Mouse (Mus musculus) testis, adult 2 months (tissue): ENCODE data around the gene Itpr1. TPM values are rescaled to one million over a fixed set of nuclear protein-coding genes. Genes with fewer than 3 reads are reported as not detected.

Experiments
- H3K27ac ChIP-seq: fragments of 200-500 bp; 2 replicates; pipeline ENCODE4 v1.5.1; 2012; ENCODE audit warnings: low read depth, low read length; ENCODE audit not compliant: control insufficient read depth, insufficient read depth
- H3K27me3 ChIP-seq: fragments of 200-500 bp; 2 replicates; pipeline ENCODE4 v1.6.1; 2012; ENCODE audit warnings: mild to moderate bottlenecking, low read length, moderate library complexity; ENCODE audit not compliant: control insufficient read depth, insufficient read depth
- H3K36me3 ChIP-seq: fragments of 200-500 bp; 2 replicates; pipeline ENCODE4 v1.6.1; 2012; ENCODE audit warnings: mild to moderate bottlenecking, low read length; ENCODE audit not compliant: control insufficient read depth, insufficient read depth
- H3K4me1 ChIP-seq: fragments of 200-500 bp; 2 replicates; pipeline ENCODE4 v1.6.1; 2012; ENCODE audit warnings: low read length; ENCODE audit not compliant: control insufficient read depth, insufficient read depth
- H3K4me3 ChIP-seq: fragments of 200-500 bp; 2 replicates; pipeline ENCODE4 v1.5.1; 2012; ENCODE audit warnings: low read depth, mild to moderate bottlenecking, low read length, moderate library complexity, mixed read lengths; ENCODE audit not compliant: control insufficient read depth
- CTCF ChIP-seq: fragments of 200-500 bp; IDR thresholded peaks from 2 replicates; pipeline ENCODE4 v1.5.1; 2012; ENCODE audit warnings: low read depth, mild to moderate bottlenecking, inconsistent platforms, low read length, moderate library complexity; ENCODE audit not compliant: control insufficient read depth, insufficient read depth, insufficient replicate concordance
- POLR2A ChIP-seq: fragments of 200-500 bp; IDR thresholded peaks from 2 replicates; pipeline ENCODE4 v1.6.1; 2012; ENCODE audit warnings: low read depth, mild to moderate bottlenecking, inconsistent platforms, low read length, moderate library complexity; ENCODE audit not compliant: control insufficient read depth
- polyA plus RNA-seq: library from polyadenylated mRNA; depleted of rRNA; stranded (reverse); fragments of >200 nt; gene quantifications from 2 replicates; pipeline ENCODE4 v1.2.3, GENCODE M21; 2012

Itpr1 gene
- polyA plus RNA-seq, 1 experiment = 7.3 TPM

DNA sequence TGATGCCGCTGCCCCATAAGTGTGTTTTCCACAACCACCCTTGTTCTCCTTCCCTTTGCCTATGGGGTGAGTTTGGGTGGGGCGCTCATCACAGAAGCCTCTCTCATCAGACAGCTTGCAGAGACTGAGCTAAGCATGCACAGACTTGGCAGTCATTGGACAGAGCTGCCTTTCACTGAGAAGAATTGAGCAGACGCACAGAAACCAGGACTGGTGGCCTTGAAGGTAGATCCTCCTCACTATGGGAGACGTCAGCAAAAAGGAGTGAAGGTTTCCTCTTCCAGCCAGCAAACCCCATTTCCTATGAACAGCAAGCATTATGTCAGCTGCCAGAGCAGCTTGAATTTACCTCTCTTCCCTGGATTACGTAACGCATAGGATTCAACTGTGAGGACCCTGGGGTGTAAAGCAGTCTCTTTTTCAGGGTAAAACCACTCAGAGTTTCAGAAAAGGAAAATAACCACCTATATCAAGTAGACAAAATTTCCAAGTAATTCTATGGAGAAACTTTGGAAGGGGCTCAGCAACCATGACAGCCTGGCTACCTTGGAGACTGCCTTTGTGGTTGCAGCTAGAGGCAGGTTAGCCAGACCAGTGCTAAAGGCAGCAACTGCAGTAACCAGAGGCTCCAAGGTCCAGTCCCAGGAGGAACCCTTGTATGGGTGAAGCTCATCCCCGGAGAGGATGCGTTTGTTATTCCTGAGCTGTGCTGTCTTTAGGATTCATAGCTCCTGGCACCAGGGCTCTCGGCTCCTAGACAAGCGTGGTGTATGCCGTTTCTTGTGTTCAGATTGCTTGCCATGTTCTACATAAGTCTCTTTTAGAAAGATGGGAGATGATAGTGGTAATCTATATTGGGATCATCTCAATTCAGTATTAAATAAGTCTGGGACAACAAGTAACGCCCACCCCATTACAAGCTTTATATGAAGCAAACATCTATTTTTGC, 91.0 kb downstream of the Itpr1 start:
- Histone ChIP-seq H3K27me3 (no peaks in the 10 kb centered on the region), H3K4me3 (no peak overlapping the region), H3K27ac (no peak overlapping the region; the same call in 1 of the 2 replicates), H3K4me1 (no peaks in the 10 kb centered on the region), H3K36me3 (no peaks in the 10 kb centered on the region)
- TF ChIP-seq POLR2A (no peak), CTCF (no peak)

GRCm38 (mm10) chr6:108305171-108305779, 92.4 kb downstream of the Itpr1 start:
- peak overlapping the region; percentile 51; the same call in 1 of the 2 replicates for H3K27ac ChIP-seq

GRCm38 (mm10) chr6:108306240-108306639, 93.3 kb downstream of the Itpr1 start:
- Histone ChIP-seq H3K36me3 (no peaks in the 10 kb centered on the region), H3K27me3 (no peaks in the 10 kb centered on the region), H3K4me1 (no peaks in the 10 kb centered on the region), H3K27ac (peak overlapping the region; percentile 76), H3K4me3 (no peak overlapping the region)
- no peak for TF ChIP-seq CTCF
- TF ChIP-seq POLR2A = no peak

More at GRCm38 (mm10) chr6:108305171-108305779, 92.4 kb downstream of the Itpr1 start:
- no peaks in the 10 kb centered on the region for H3K4me1 ChIP-seq
- TF ChIP-seq POLR2A (no peak), CTCF (no peak)
- H3K36me3 ChIP-seq = no peaks in the 10 kb centered on the region
- no peak overlapping the region for H3K4me3 ChIP-seq
- no peaks in the 10 kb centered on the region for H3K27me3 ChIP-seq

DNA sequence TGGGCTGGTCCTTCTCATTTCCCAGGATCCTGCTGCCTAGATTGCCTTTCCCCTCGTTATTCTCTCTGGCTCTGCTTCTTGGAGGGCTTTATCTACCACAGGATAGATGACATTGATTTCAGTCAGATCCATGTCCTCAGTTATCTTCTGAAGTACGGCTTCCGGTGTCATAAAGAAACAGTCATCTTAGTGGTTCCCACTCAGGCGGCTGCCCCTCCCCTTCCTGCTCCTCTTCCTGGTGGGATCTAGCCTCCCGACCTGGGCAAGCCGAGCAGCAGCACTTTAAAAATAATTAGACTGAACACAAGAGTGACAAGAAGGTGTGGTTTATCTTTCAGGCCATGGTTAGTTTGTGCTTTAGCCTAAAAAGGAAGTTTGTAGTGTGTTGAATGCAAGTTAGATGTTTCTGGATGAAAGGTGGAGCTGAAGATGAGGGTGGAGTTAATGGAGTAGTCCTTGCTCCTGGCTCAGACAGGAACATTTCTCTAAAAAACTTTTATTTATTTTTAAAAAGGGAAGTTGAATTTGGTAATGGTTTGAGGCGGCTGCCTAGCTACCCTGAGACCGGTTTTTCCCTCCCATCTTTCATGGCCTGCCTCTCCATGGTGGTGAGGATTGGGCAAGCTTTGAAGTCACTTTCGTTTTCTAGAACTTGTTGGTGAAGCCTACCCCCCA, 94.2 kb downstream of the Itpr1 start:
- Histone ChIP-seq H3K4me1 (no peaks in the 10 kb centered on the region), H3K27me3 (no peaks in the 10 kb centered on the region), H3K36me3 (no peaks in the 10 kb centered on the region), H3K27ac (peak overlapping the region; percentile 76; the same call in 1 of the 2 replicates), H3K4me3 (no peak overlapping the region)
- TF ChIP-seq POLR2A = no peak
- no peak for TF ChIP-seq CTCF

DNA sequence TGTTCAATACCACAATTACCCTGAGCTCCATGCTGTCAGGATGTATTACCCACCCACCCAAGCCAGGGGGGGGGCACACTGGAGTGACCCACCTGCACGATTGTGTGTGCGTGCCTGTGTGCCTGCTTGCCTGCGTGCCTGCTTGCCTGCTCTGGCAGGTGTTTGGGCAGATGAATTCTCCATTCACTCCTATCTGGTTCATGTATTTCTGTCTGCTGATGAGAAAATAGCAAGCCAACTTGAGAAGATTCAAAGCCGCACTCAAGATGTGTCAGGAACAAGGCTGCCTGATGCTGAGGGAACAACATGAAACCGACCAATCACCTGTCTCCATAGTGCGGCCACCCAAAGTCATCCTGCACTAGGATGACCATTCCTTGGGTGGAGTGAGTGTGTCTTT, 94.9 kb downstream of the Itpr1 start:
- Histone ChIP-seq H3K4me1 (no peaks in the 10 kb centered on the region), H3K36me3 (no peaks in the 10 kb centered on the region), H3K4me3 (no peak overlapping the region), H3K27me3 (no peaks in the 10 kb centered on the region), H3K27ac (no peak overlapping the region)
- TF ChIP-seq POLR2A = no peak
- no peak for TF ChIP-seq CTCF

- H3K4me3 ChIP-seq = no peak overlapping the region
- no peak overlapping the region for H3K27ac ChIP-seq
- no peaks in the 10 kb centered on the region for H3K36me3 ChIP-seq
- TF ChIP-seq CTCF = no peak
- TF ChIP-seq POLR2A = no peak
- H3K27me3 ChIP-seq = no peaks in the 10 kb centered on the region
- no peaks in the 10 kb centered on the region for H3K4me1 ChIP-seq
Observed at GRCm38 (mm10) chr6:108309391-108310182, 96.7 kb downstream of the Itpr1 start.

DNA sequence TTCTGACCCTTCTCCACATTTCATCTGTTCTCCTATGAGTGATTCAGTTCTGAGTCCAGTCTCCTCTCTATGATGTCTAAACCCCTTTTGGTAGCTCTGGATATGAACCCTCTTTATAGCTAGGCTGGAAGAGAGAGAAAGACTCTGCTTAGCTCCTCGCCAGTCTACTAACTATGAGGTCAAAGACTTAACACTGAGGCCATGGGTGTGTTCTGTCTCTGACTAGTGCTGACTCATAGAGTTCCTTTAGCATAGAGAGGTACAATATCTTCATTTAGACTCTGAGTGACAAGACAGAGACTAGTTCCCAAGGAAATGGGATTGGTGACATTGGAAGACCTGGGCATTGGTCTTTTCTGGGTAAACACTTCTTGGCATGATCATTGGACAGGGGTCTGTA, 100.2 kb downstream of the Itpr1 start:
- no peak overlapping the region for H3K4me3 ChIP-seq
- TF ChIP-seq CTCF = no peak
- H3K36me3 ChIP-seq = no peaks in the 10 kb centered on the region
- H3K4me1 ChIP-seq = no peaks in the 10 kb centered on the region
- H3K27me3 ChIP-seq = no peaks in the 10 kb centered on the region
- no peak overlapping the region for H3K27ac ChIP-seq
